Mouse (Mus musculus): ENCODE results near the gene Olfr1222.

GRCm38 (mm10) chr2:89151460-89151859 is 18.6 kb upstream of the Olfr1222 start, which contains the start of gene Olfr1223:
- TF ChIP-seq FOSL1 (IDR thresholded peaks at IDR 0.05; ENCODE audit: insufficient read depth, low read length, poor library complexity, severe bottlenecking) (no peak), CTCF (IDR thresholded peaks at IDR 0.05; ENCODE audit: control insufficient read depth, insufficient read depth, insufficient read length) (no peak), MYOD1 (IDR thresholded peaks at IDR 0.05; ENCODE audit: control insufficient read depth, insufficient read length, low read depth) (no peak), MAX (IDR thresholded peaks at IDR 0.05) (no peak)
